Mouse (Mus musculus): ENCODE measurements around the gene Cln5.

DNA sequence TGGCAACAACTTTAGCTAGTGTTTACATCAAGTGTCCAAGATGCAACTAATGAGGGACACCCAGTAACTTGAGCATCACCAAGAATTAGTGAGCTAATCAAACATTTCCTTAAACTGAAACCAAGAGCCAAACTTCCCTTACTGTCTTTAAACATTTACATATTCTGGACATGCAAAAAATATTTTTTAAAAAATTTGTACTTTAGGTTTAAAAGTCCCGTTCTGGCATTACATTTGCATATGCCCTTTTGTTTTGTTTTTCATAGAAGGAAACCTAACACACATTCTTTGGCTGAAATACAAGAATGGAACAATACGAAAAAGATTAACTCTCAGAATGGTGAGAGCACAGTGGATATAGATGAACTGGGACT is 28.2 kb downstream of the Cln5 start:
- TF ChIP-seq EP300 (optimal IDR thresholded peaks at IDR 0.05) (no peak), CTCF (IDR thresholded peaks at IDR 0.05; ENCODE audit: low read depth) (no peak)
